Mouse (Mus musculus) cerebellum, adult 9-11 months (tissue): ENCODE data around the gene Slc5a1.
A peak's percentile ranks its signal among the peaks of the same experiment; 100 is the strongest.

Experiments
- DNase-seq: peaks from one replicate; pipeline ENCODE4 v3.0.0; 2022

The Slc5a1 gene

GRCm38 (mm10) chr5:33104025-33104481, at the start of gene Slc5a1:
Gene Slc5a1, plus strand, starts transcription at chr5:33104219.
- DNase-seq = no peak

- DNase-seq = no peak
Measured at GRCm38 (mm10) chr5:33056126-33056765, 47.8 kb upstream of the Slc5a1 start.

GRCm38 (mm10) chr5:33070071-33070470, 33.9 kb upstream of the Slc5a1 start:
- no peak for DNase-seq

DNA sequence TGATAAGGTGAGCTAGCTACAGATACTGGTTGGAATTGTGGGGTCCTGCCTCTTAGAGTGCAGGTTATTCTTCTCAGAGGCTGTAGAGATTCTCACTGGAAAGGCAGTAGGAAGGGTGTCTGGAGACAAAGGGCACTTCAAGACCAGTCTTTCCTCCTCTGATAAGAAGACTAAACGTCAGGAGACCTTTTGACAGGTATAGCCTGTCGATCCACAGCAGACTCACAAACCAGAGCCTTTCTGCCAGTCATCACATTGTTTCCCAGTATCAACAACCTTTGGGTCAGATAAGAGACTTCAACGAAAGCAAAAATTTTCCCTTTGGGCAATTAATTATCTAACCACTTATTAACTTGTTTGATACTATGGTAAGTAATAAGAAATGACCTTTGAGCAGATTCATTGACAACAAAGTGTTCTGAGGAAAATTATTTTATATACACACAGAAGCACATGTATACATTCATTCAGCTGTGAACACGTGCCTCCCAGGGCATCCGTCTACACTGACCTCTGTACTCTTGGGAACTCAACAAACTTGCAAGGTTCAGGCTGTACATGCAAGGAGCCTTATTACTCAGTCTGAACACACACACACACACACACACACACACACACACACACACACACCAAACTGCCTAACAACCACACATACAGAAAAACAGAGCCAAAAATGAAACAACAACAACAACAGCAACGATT, 27.4 kb upstream of the Slc5a1 start:
- no peak for DNase-seq

DNA sequence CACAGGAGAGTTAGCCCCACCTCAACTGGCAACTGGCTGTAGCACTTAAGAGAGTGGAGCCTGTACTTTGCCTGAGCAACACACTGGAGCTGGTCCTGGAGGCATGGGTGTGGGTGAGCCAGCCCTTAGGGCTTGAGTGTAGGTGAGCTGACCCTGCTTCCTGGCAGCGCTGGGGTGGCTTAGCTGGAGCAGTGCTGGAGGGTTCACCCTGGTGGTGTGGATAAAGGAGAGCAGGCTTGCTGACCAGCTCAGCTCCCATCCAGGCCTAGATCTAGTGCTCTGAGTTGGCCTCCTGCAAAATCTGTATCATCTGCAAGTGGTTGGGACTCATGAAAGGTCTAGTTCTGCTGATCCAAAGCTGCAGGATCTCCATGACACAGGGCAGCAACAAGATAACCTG, 21.1 kb upstream of the Slc5a1 start:
- DNase-seq = no peak

DNA sequence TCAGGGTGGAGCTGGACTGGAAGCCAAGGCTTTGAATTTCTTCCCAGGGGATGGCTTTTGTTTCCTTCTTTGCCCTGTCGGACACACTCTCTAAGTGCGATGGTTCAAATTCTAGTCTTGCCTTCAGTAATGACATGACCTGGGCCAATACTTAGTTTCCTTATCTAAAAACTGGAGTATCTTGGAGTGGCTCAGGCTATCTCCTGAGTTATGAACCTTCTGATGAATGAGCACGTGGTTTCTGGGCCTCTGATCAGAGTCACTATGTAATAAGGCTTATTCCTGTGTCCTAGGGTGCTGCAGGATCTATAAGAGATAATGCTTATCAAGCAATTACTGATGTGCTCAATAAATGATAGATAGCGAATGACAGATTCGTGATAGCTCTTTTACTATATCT, 19.4 kb upstream of the Slc5a1 start:
- no peak for DNase-seq

DNA sequence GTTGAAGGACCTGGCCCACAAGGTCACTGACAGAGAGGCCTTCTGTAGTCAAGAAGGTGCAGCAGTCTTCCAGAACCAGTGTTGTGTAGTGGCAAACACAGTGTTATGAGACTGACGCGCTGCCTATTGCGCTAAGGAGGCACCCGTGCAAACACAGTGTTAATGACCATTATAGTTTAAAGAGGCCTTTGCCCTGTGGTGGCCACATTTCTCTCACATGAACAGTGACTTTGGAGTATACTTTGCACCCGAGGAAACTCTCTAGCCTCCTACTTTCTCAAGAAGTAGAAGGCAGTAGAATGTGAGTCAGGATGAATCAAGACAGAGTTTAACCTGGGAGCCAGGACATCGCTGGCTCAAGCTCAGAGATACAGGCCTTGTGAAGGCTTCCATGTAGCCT, 12.7 kb upstream of the Slc5a1 start:
- DNase-seq = no peak

- DNase-seq = no peak
Measured at GRCm38 (mm10) chr5:33095315-33095714, 8.7 kb upstream of the Slc5a1 start.

DNA sequence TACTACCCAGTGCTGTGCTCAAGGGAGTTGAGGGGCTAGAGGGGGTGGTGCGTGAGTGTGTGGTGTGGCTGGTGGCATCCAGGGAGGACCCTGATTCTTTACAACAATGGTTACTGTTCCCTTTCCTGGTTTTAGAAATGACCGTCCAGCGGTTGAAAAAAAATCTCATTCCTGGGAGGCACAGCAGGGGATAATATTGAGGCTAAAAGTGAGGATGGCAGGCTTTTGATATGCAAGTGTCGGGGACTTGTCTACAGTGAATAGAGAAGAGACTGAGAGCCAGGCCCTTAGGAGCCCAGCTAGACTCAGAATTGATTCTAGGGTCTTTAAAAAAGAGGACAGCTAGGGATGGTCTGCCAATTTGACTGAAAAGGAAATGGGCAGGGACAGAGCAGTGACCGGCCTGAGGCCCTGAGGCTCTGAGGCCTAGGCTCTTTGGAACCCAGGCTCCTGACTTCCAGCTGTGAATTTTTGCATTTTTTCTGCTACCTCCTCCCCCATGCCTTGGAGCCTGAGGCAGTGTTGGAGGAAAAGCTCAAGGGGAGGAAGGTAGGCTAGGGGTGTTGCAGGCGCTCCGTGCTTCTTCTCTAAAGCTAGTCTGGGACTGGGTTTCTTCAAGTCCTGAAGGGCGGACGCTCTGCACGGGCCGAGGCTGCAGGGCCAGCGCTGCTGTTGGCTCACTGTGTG, 1.5 kb upstream of the Slc5a1 start:
- no peak for DNase-seq

GRCm38 (mm10) chr5:33104876-33105275, 857 bp downstream of the Slc5a1 start:
- no peak for DNase-seq

- DNase-seq = no peak
Measured at GRCm38 (mm10) chr5:33105660-33106059, 1.6 kb downstream of the Slc5a1 start.

GRCm38 (mm10) chr5:33107056-33107455, 3.0 kb downstream of the Slc5a1 start:
- no peak for DNase-seq

DNA sequence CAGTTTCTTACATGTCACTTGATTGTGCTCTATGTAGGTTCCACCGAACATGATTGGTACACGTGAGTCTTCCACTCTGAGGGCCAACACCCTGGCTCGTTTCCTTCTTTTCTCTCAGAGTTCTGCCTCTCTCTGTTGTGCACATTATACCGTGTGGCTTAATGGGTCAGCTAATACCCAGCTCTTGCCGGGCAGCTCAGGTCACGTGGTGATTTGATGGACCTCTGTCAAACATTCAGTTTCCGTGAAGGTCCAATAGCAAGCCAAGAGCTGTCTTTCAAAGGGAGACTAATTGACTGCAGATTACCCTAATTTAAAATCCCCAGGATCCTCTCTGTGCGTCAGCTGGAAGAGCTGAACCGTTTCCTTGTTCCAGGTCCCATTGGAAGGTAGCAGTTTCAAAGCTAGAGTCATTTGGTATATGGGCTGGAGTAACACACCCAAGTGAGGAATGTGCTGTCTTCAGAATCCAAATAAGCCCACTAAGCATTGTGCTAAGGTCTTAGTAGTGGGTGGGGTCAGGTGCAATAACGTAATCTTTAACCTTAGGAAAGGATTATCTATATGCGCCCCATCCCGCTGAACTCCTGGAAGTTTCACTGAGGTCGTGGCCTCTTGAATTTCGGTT, 3.9 kb downstream of the Slc5a1 start:
- DNase-seq = no peak

DNA sequence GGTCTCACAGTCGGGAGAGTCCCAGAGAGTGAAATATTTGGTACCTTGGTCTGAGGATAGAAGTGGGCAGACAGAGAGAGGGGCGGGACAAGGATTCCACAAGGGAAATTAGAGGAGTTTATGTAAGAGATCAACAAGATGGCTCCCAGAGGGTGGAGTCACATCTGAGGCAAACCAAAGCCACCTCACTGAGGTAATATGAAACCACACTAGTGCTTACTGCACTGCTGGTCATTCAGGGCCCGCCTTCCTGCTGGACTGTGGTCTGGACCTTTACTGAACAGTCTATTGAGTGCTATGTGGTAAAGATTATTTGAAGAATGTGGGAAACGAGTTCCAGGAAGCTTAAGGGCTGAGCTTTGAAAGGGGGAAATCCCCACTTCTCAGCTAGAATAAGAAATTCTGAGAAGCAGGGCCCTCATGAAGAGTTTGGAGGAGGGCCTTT, 17.9 kb downstream of the Slc5a1 start:
- DNase-seq = no peak

GRCm38 (mm10) chr5:33123658-33124057, 19.6 kb downstream of the Slc5a1 start:
- DNase-seq = no peak

DNA sequence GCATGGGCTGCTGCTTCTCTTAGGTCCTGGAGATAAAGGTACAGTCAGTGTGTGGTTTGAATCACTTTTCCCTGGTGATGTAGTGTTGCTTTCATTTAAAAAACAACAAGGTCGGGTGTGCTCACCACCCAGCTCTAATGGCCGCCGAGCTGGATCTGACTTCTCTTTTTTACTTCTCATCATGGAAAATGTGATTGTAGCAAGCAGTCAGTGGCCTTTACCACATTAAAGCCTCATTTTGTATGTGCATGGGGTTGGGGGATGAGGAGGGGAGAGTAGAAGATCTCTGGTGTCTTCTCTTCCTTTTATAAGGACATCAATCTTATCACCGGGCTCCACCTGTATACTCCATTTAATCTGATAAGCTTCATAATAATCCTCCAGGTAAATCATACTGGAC, 21.3 kb downstream of the Slc5a1 start:
- no peak for DNase-seq

GRCm38 (mm10) chr5:33134132-33134531, 30.1 kb downstream of the Slc5a1 start:
- DNase-seq = no peak

- no peak for DNase-seq
Measured at GRCm38 (mm10) chr5:33135611-33136010, 31.6 kb downstream of the Slc5a1 start.

DNA sequence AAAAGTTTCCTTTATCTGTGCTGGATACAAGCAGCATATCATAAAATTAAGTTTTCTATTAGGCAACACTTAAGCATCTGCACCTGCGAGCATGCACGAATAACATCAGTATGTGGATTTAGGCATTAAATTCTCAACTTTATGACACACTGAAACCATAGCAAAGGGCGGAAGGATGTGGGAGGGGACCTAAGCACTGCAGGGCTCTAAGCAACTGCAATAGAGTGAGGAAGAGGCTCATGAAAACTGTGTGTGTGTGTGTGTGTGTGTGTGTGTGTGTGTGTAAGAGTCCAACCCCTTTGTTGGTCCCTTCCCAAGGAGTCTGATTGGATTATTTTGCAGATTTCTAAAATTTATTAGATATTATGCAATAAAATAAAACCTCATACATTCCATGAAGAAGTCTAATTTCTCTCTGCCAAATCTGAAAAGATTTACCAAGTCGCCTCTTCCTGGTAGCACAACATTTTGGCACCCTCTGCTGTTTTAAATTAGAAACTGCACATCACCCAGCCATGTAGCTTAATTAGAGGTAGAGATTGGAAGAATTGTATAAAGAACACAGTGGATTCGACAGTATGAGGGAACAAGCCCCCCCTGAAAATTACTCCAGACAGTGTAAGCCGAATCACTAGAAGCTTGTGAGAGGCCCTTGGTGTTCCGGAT, 38.9 kb downstream of the Slc5a1 start:
- DNase-seq = peak; percentile 12

GRCm38 (mm10) chr5:33144025-33144424, 40.0 kb downstream of the Slc5a1 start:
- no peak for DNase-seq

- no peak for DNase-seq
Measured at GRCm38 (mm10) chr5:33146837-33147236, 42.8 kb downstream of the Slc5a1 start.

DNA sequence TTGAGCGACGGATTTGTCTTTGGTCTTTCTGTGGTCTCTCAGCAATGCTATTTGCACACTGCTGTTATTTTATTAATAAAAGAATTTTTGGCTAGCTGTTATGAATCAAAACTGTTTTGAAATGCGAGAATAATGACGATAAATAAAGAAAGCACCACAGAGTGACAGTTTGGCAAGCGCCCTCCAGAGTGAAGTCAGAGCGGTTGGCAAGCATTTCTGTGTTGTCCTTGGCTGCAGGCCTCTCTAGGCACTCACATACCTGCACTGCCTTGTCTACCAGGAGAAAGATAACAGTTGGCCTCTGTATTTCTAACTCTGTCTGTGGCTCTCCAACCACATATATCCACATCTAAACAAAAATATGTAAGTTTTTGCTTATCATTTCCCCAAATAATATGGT, 43.7 kb downstream of the Slc5a1 start:
- no peak for DNase-seq

DNA sequence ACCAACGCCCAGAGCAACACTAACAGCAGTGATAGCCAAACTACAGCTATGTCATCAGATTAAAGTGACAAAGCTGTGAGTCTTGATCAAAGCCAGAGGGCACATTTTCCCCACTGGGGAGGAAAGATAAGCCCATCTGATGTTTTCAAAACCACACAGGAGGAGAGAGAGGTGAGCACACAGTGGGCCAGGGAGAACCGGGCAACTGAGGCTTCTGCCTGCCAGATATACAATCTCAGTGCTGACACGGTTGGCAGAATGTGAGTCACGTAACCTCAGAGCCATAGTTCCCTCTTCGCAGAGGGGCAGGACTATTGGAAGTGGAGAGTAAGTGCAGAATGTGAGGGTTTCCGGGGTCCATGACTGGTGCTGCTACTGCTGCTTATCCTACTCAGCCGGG, 89.5 kb downstream of the Slc5a1 start:
- DNase-seq = no peak
